Mouse (Mus musculus) embryonic facial prominence, embryonic 11.5 days (tissue): ENCODE results near the gene Prkch. TPM values are rescaled to one million over a fixed set of nuclear protein-coding genes. Genes with fewer than 3 reads are reported as not detected.

Source experiments
- ATAC-seq: fragments of 200-750 bp; cut with Nextera tagmentation; replicated peaks from 2 replicates; pipeline ENCODE4 v1.8.0; 2017; ENCODE audit warnings: low read depth; ENCODE audit not compliant: insufficient number of reproducible peaks, low FRiP score, low TSS enrichment
- DNase-seq: peaks from one replicate; pipeline ENCODE4 v3.0.0-alpha.2; 2015; ENCODE audit warnings: low spot score
- H3K27ac ChIP-seq: fragments of 300-500 bp; sonication (generic); replicated peaks from 2 replicates; pipeline ENCODE4 v1.5.1; 2014; ENCODE audit warnings: mild to moderate bottlenecking, low read depth, low read length, control low read depth
- H3K27me3 ChIP-seq: fragments of 300-500 bp; sonication (generic); 2 replicates; pipeline ENCODE4 v1.6.1; 2014; ENCODE audit warnings: mild to moderate bottlenecking, low read length, moderate library complexity, mixed read lengths; ENCODE audit not compliant: control insufficient read depth, insufficient read depth
- H3K36me3 ChIP-seq: fragments of 300-500 bp; sonication (generic); replicated peaks from 2 replicates; pipeline ENCODE4 v1.6.1; 2014; ENCODE audit warnings: low read depth, mild to moderate bottlenecking, low read length, moderate library complexity, mixed read lengths; ENCODE audit not compliant: control insufficient read depth, insufficient read depth
- H3K4me1 ChIP-seq: fragments of 300-500 bp; sonication (generic); 2 replicates; pipeline ENCODE4 v1.6.1; 2014; ENCODE audit warnings: low read length, mixed read lengths; ENCODE audit not compliant: control insufficient read depth, insufficient read depth
- H3K4me2 ChIP-seq: fragments of 300-500 bp; sonication (generic); 2 replicates; pipeline ENCODE4 v1.6.1; 2014; ENCODE audit warnings: low read depth, mild to moderate bottlenecking, control low read depth, low read length, moderate library complexity
- H3K4me3 ChIP-seq: fragments of 300-500 bp; sonication (generic); 2 replicates; pipeline ENCODE4 v1.5.1; 2014; ENCODE audit warnings: low read depth, low read length, control low read depth
- H3K9ac ChIP-seq: fragments of 300-500 bp; sonication (generic); replicated peaks from 2 replicates; pipeline ENCODE4 v1.6.1; 2014; ENCODE audit warnings: mild to moderate bottlenecking, control low read depth, low read length
- H3K9me3 ChIP-seq: fragments of 300-500 bp; sonication (generic); replicated peaks from 2 replicates; pipeline ENCODE4 v1.6.1; 2016; ENCODE audit warnings: mild to moderate bottlenecking, low read length, inconsistent platforms, mixed read lengths; ENCODE audit not compliant: control insufficient read depth
- WGBS: fragments of 180-500 bp; shearing (Covaris S2); extraction: QIAGEN DNeasy Blood & Tissue Kit; methylation state at CpG from one replicate; pipeline ENCODE4 v1.1.7; 2014; 5-methylcytosine and 5-hydroxymethylcytosine counted together
- polyA plus RNA-seq: library from polyadenylated mRNA; unstranded; fragments of >200 nt; fragmentation: Nextera tagmentation; extraction: Ambion mirVana; gene quantifications from 2 replicates; pipeline ENCODE4 v1.2.1, GENCODE M21; 2014

Prkch gene
- polyA plus RNA-seq, 1 experiment from 2014 or later, result 11.6 TPM

GRCm38 (mm10) chr12:73594177-73594745 lies 9.7 kb downstream of the Prkch start:
- Histone ChIP-seq H3K9me3 (no peaks in the 10 kb centered on the region), H3K9ac (no peak overlapping the region), H3K4me3 (no peak overlapping the region), H3K4me2 (no peak overlapping the region), H3K4me1 (no peaks in the 10 kb centered on the region), H3K27me3 (no peaks in the 10 kb centered on the region), H3K27ac (no peak overlapping the region), H3K36me3 (no peaks in the 10 kb centered on the region)
- 88% methylated on average over 9 of the region's 9 CpGs for WGBS
- DNase-seq (no peak), ATAC-seq (no peak)

GRCm38 (mm10) chr12:73595226-73595625 lies 10.6 kb downstream of the Prkch start:
- DNase-seq (no peak), ATAC-seq (no peak)
- H3K9ac ChIP-seq, result no peak overlapping the region
- H3K36me3 ChIP-seq, result no peaks in the 10 kb centered on the region
- H3K9me3 ChIP-seq, result no peaks in the 10 kb centered on the region
- 77% methylated on average over 8 of the region's 8 CpGs for WGBS
- H3K4me2 ChIP-seq, result no peak overlapping the region
- no peak overlapping the region for H3K4me3 ChIP-seq
- H3K27me3 ChIP-seq, result no peaks in the 10 kb centered on the region
- H3K27ac ChIP-seq, result no peak overlapping the region
- H3K4me1 ChIP-seq, result no peaks in the 10 kb centered on the region

- Histone ChIP-seq H3K4me3 (no peak overlapping the region), H3K4me1 (no peaks in the 10 kb centered on the region), H3K27me3 (no peaks in the 10 kb centered on the region), H3K4me2 (no peak overlapping the region), H3K27ac (no peak overlapping the region), H3K36me3 (no peaks in the 10 kb centered on the region), H3K9me3 (no peaks in the 10 kb centered on the region), H3K9ac (no peak overlapping the region)
- no peak for ATAC-seq
- 57% methylated on average over 6 of the region's 6 CpGs for WGBS
- DNase-seq, result peak; percentile 55
Observed at GRCm38 (mm10) chr12:73598241-73598640, 13.6 kb downstream of the Prkch start.

GRCm38 (mm10) chr12:73600457-73600856 lies 15.9 kb downstream of the Prkch start:
- Histone ChIP-seq H3K27me3 (no peaks in the 10 kb centered on the region), H3K27ac (no peak overlapping the region), H3K9me3 (no peaks in the 10 kb centered on the region), H3K4me3 (no peak overlapping the region), H3K4me1 (no peaks in the 10 kb centered on the region), H3K9ac (no peak overlapping the region), H3K4me2 (no peak overlapping the region), H3K36me3 (no peaks in the 10 kb centered on the region)
- WGBS, result 65% methylated on average over 4 of the region's 4 CpGs
- ATAC-seq, result no peak
- no peak for DNase-seq

GRCm38 (mm10) chr12:73602974-73603373 lies 18.4 kb downstream of the Prkch start:
- H3K4me1 ChIP-seq, result no peaks in the 10 kb centered on the region
- no peak overlapping the region for H3K4me3 ChIP-seq
- H3K9me3 ChIP-seq, result no peaks in the 10 kb centered on the region
- no peaks in the 10 kb centered on the region for H3K36me3 ChIP-seq
- H3K27me3 ChIP-seq, result no peaks in the 10 kb centered on the region
- H3K27ac ChIP-seq, result no peak overlapping the region
- 94% methylated on average over 7 of the region's 7 CpGs for WGBS
- no peak for DNase-seq
- no peak for ATAC-seq
- no peak overlapping the region for H3K9ac ChIP-seq
- no peak overlapping the region for H3K4me2 ChIP-seq

GRCm38 (mm10) chr12:73603653-73604052 lies 19.1 kb downstream of the Prkch start:
- H3K27me3 ChIP-seq, result no peaks in the 10 kb centered on the region
- no peak overlapping the region for H3K4me2 ChIP-seq
- H3K4me3 ChIP-seq, result no peak overlapping the region
- 88% methylated on average over 6 of the region's 6 CpGs for WGBS
- H3K4me1 ChIP-seq, result no peaks in the 10 kb centered on the region
- DNase-seq (no peak), ATAC-seq (no peak)
- H3K9me3 ChIP-seq, result no peaks in the 10 kb centered on the region
- H3K36me3 ChIP-seq, result no peaks in the 10 kb centered on the region
- H3K27ac ChIP-seq, result no peak overlapping the region
- no peak overlapping the region for H3K9ac ChIP-seq

- 75% methylated on average over 12 of the region's 12 CpGs for WGBS
- ATAC-seq (no peak), DNase-seq (no peak)
- no peaks in the 10 kb centered on the region for H3K4me1 ChIP-seq
- no peak overlapping the region for H3K27ac ChIP-seq
- no peaks in the 10 kb centered on the region for H3K9me3 ChIP-seq
- no peaks in the 10 kb centered on the region for H3K36me3 ChIP-seq
- no peaks in the 10 kb centered on the region for H3K27me3 ChIP-seq
- H3K9ac ChIP-seq, result no peak overlapping the region
- H3K4me3 ChIP-seq, result no peak overlapping the region
- H3K4me2 ChIP-seq, result no peak overlapping the region
Observed at GRCm38 (mm10) chr12:73604762-73605161, 20.2 kb downstream of the Prkch start.

GRCm38 (mm10) chr12:73605174-73605573 lies 20.6 kb downstream of the Prkch start:
- Histone ChIP-seq H3K36me3 (no peaks in the 10 kb centered on the region), H3K9ac (no peak overlapping the region), H3K27ac (no peak overlapping the region), H3K9me3 (no peaks in the 10 kb centered on the region), H3K4me2 (no peak overlapping the region), H3K4me1 (no peaks in the 10 kb centered on the region), H3K27me3 (no peaks in the 10 kb centered on the region), H3K4me3 (no peak overlapping the region)
- 79% methylated on average over 4 of the region's 4 CpGs for WGBS
- no peak for ATAC-seq
- DNase-seq, result no peak
